Mouse (Mus musculus): Measurements from ENCODE around the gene Tas2r104. TPM values are rescaled to one million over a fixed set of nuclear protein-coding genes. Genes with fewer than 3 reads are reported as not detected.

The Tas2r104 gene
- polyA plus RNA-seq (2017; shearing (Covaris generic)) = not detected

GRCm38 (mm10) chr6:131685644-131686043 lies at the start of gene Tas2r104:
Tas2r104 (minus strand) TSS chr6:131685744.

GRCm38 (mm10) chr6:131689963-131690362 lies 4.4 kb upstream of the Tas2r104 start, which contains the start of gene Tas2r114:
Tas2r114 (minus strand) TSS chr6:131690063.

GRCm38 (mm10) chr6:131687395-131687794 lies 1.9 kb upstream of the Tas2r104 start, which contains the start of gene Tas2r105:
Tas2r105 (minus strand) TSS chr6:131687495.

GRCm38 (mm10) chr6:131678786-131679185 lies 6.8 kb downstream of the Tas2r104 start, which contains the start of gene Tas2r106:
Tas2r106 (minus strand) TSS chr6:131678886.

GRCm38 (mm10) chr6:131660049-131660448 lies 25.5 kb downstream of the Tas2r104 start, which contains the start of gene Tas2r107:
Tas2r107 (minus strand) TSS chr6:131660149.

Other genes starting within 250 kb of the Tas2r104 start
- not detected for gene 5430401F13Rik, start 199.3 kb downstream of the Tas2r104 start, polyA plus RNA-seq (2017; shearing (Covaris generic))
- not detected for gene Gm6619, start 199.3 kb downstream of the Tas2r104 start, polyA plus RNA-seq (2017; shearing (Covaris generic))
- gene Tas2r130, start 54.8 kb downstream of the Tas2r104 start, polyA plus RNA-seq (2017; shearing (Covaris generic)) = not detected
- not detected for gene Tas2r107, start 25.6 kb downstream of the Tas2r104 start, polyA plus RNA-seq (2017; shearing (Covaris generic))
- 0.39 TPM for gene Tas2r106, start 6.9 kb downstream of the Tas2r104 start, polyA plus RNA-seq (2017; shearing (Covaris generic))
- not detected for gene Tas2r105, start 1.8 kb upstream of the Tas2r104 start, polyA plus RNA-seq (2017; shearing (Covaris generic))
- gene Tas2r114, start 4.3 kb upstream of the Tas2r104 start, polyA plus RNA-seq (2017; shearing (Covaris generic)) = not detected

All from naive thymus-derived CD4-positive, alpha-beta T cell, adult 5 months (primary cell).